Mouse (Mus musculus): ENCODE measurements at regions not wholly inside any gene's neighbourhood (a gene's known extent, or its start where the extent isn't known, plus 50 kb on each side); places are given as distances from the start of the nearest gene placed in this dataset.

GRCm38 (mm10) chr5:16424745-16425144 is 128.6 kb upstream of the Hgf start:
- DNase-seq: no peak

GRCm38 (mm10) chr5:16425302-16425701 is 128.0 kb upstream of the Hgf start:
- DNase-seq: no peak

- DNase-seq: no peak
Measured at GRCm38 (mm10) chr5:16426306-16426705, 127.0 kb upstream of the Hgf start.

GRCm38 (mm10) chr5:16434586-16434985 is 118.7 kb upstream of the Hgf start:
- no peak for DNase-seq

- no peak for DNase-seq
Measured at GRCm38 (mm10) chr5:16445056-16445455, 108.2 kb upstream of the Hgf start.

- DNase-seq: no peak
Measured at GRCm38 (mm10) chr5:16446977-16447376, 106.3 kb upstream of the Hgf start.

GRCm38 (mm10) chr5:16461795-16462194 is 91.5 kb upstream of the Hgf start:
- DNase-seq: no peak

GRCm38 (mm10) chr5:16466266-16466665 is 87.0 kb upstream of the Hgf start:
- no peak for DNase-seq

GRCm38 (mm10) chr5:16468560-16468959 is 84.7 kb upstream of the Hgf start:
- DNase-seq: no peak

- no peak for DNase-seq
Measured at GRCm38 (mm10) chr5:16469221-16469620, 84.1 kb upstream of the Hgf start.

GRCm38 (mm10) chr5:16469644-16470275 is 83.5 kb upstream of the Hgf start:
- DNase-seq: peak; percentile 1 to 2

- DNase-seq: no peak
Measured at GRCm38 (mm10) chr5:16470366-16470982, 82.8 kb upstream of the Hgf start.

- no peak for DNase-seq
Measured at GRCm38 (mm10) chr5:16487969-16488368, 65.3 kb upstream of the Hgf start.

- no peak for DNase-seq
Measured at GRCm38 (mm10) chr5:16489803-16490202, 63.5 kb upstream of the Hgf start.

- DNase-seq: no peak
Measured at GRCm38 (mm10) chr5:16499891-16500290, 53.4 kb upstream of the Hgf start.

All from layer of hippocampus, postnatal 36 days (tissue).